Mouse (Mus musculus) ES-Bruce4 (cell line): ENCODE measurements around the gene S100b. TPM values are rescaled to one million over a fixed set of nuclear protein-coding genes. Genes with fewer than 3 reads are reported as not detected.

Experiments used
- H3K27ac ChIP-seq: 2 replicates; pipeline ENCODE4 v1.5.1; 2012; ENCODE audit warnings: low read length, inconsistent platforms; ENCODE audit not compliant: insufficient read depth
- H3K27me3 ChIP-seq: 2 replicates; pipeline ENCODE4 v1.6.1; 2012; ENCODE audit warnings: mild to moderate bottlenecking, low read length, inconsistent platforms; ENCODE audit not compliant: control insufficient read depth, poor library complexity, insufficient read depth, severe bottlenecking
- H3K36me3 ChIP-seq: 2 replicates; pipeline ENCODE4 v1.6.1; 2012; ENCODE audit warnings: inconsistent platforms, mild to moderate bottlenecking, low read length, moderate library complexity; ENCODE audit not compliant: control insufficient read depth, poor library complexity, insufficient read depth, severe bottlenecking
- H3K4me1 ChIP-seq: one replicate; pipeline ENCODE4 v1.8.1; 2011; ENCODE audit warnings: low read length; ENCODE audit not compliant: control insufficient read depth, insufficient read depth
- H3K4me3 ChIP-seq: 2 replicates; pipeline ENCODE4 v1.5.1; 2011; ENCODE audit warnings: low read depth, mild to moderate bottlenecking, low read length
- H3K9ac ChIP-seq: 2 replicates; pipeline ENCODE4 v1.6.1; 2012; ENCODE audit warnings: low read depth, mild to moderate bottlenecking, inconsistent platforms; ENCODE audit not compliant: poor library complexity, severe bottlenecking
- H3K9me3 ChIP-seq: replicated peaks from 2 replicates; pipeline ENCODE4 v1.6.1; 2012; ENCODE audit warnings: mild to moderate bottlenecking, low read length, inconsistent platforms; ENCODE audit not compliant: control insufficient read depth, poor library complexity, insufficient read depth, severe bottlenecking
- CTCF ChIP-seq: IDR thresholded peaks from one replicate; pipeline ENCODE4 v1.8.1; 2011; ENCODE audit warnings: low read depth, low read length
- EP300 ChIP-seq: IDR thresholded peaks from 2 replicates; pipeline ENCODE4 v1.6.1; 2011; ENCODE audit warnings: low read depth, low read length; ENCODE audit not compliant: insufficient read depth
- POLR2A ChIP-seq: IDR thresholded peaks from one replicate; pipeline ENCODE4 v1.8.1; 2011; ENCODE audit warnings: low read length; ENCODE audit not compliant: insufficient read depth
- polyA plus RNA-seq: library from polyadenylated mRNA; stranded (reverse); fragments of >200 nt; gene quantifications from 2 replicates; pipeline ENCODE4 v1.2.4, GENCODE M21; 2011; ENCODE audit warnings: low read depth; ENCODE audit not compliant: missing spikeins, insufficient read depth, insufficient read length

Gene S100b
- polyA plus RNA-seq, 1 experiment: not detected

DNA sequence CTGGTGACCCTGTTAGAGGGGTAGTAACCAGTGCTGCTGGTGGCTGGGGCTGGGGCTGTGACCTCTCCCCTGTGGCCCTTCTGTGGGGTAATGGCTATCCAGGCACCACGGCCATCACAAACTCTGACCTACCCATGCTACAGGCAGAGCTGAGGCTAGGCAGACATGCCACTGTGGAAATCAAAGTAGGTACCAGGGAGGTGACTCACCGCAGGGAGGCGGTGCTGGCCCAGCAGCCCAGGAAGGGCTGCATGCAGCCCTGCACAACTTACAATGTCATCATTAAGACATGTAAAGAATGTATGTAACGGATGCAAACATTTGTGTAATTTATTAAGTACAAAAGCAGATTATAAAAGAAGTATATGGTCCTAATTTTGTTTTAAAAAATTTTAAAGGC is 8.8 kb downstream of the S100b start:
- H3K9ac ChIP-seq: no peak overlapping the region
- no peak overlapping the region for H3K4me3 ChIP-seq
- no peak overlapping the region for H3K27ac ChIP-seq
- H3K4me1 ChIP-seq: no peaks in the 10 kb centered on the region
- H3K36me3 ChIP-seq: no peaks in the 10 kb centered on the region
- H3K9me3 ChIP-seq: no peaks in the 10 kb centered on the region
- no peak for TF ChIP-seq POLR2A
- TF ChIP-seq CTCF: no peak
- TF ChIP-seq EP300: no peak
- no peaks in the 10 kb centered on the region for H3K27me3 ChIP-seq

DNA sequence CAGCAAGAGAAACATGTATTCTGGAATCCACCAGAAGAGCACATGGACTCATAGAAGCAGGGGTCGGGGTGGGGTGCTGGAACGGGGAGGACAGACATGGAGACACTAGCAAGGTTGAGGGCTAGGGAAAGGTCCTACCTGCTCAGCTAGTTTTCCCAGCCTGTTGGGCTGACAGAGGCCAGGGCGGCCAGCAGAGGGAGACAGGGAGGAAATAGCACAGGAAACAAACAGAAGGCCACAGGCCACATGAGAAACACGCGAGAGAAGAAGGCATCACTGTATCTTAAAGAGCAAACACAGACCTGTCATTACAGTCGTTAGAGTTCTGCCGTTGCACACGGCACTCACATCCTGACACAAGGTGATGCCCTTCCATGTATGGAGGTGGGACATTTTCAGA is 17.6 kb downstream of the S100b start:
- H3K36me3 ChIP-seq: no peaks in the 10 kb centered on the region
- no peak for TF ChIP-seq POLR2A
- peak; percentile 80 for TF ChIP-seq CTCF
- TF ChIP-seq EP300: no peak

DNA sequence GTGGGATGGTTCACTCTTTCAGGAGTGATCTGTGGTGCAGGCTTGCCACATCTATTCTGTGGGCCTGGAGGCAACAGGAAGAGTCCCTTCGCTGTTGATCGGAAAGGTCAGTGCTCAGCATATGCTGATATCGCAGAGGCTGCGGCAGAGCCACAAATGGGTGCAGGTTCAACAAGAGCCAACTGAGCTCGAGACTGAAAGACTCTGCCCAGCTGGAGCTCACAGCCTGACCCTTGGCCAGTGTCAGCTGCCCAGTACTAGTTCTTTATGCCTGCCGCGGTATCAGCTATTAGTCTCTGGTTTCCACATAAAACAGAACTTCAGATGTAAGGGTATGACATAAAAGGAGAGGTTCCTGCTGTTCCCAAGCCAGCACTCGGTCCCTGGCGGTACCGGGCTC is 21.6 kb downstream of the S100b start:
- Histone ChIP-seq H3K27ac (no peak overlapping the region), H3K9ac (no peak overlapping the region), H3K36me3 (no peaks in the 10 kb centered on the region), H3K9me3 (no peaks in the 10 kb centered on the region), H3K4me1 (no peaks in the 10 kb centered on the region), H3K27me3 (no peaks in the 10 kb centered on the region), H3K4me3 (no peak overlapping the region)
- no peak for TF ChIP-seq EP300
- no peak for TF ChIP-seq CTCF
- TF ChIP-seq POLR2A: no peak

More for the DNA sequence above, 17.6 kb downstream of the S100b start:
- no peak overlapping the region for H3K4me3 ChIP-seq
- no peaks in the 10 kb centered on the region for H3K4me1 ChIP-seq
- no peak overlapping the region for H3K9ac ChIP-seq
- no peak overlapping the region for H3K27ac ChIP-seq
- no peaks in the 10 kb centered on the region for H3K27me3 ChIP-seq
- no peaks in the 10 kb centered on the region for H3K9me3 ChIP-seq

DNA sequence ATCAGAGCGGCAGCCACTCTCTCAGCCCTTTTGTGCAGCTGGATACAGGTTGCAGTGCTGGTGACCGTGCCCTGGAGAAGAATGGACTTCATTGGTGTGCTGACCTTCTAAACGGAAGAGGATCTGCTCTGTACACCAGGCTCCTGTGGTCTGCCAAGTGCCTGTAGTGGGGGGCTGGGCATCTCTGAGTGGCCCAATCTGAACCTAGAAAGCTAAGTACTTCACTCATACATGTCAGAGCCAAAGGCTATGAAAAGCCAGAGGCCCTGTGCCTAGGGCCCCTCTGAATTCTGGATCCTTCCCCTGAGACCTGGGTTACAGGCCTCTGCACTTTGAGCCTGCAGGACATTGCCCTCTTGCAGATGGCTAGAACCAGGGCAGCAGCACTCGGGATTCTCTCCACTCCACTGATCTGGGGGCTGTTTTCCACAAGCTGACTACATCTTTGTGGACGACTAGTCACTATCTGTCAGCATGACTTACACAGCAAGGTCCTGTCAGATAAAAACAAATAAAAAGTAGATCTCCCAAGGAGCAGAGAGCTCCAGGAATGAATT is 25.0 kb downstream of the S100b start:
- no peaks in the 10 kb centered on the region for H3K9me3 ChIP-seq
- no peak overlapping the region for H3K4me3 ChIP-seq
- no peak overlapping the region for H3K27ac ChIP-seq
- no peak overlapping the region for H3K9ac ChIP-seq
- no peaks in the 10 kb centered on the region for H3K27me3 ChIP-seq
- no peaks in the 10 kb centered on the region for H3K36me3 ChIP-seq
- TF ChIP-seq EP300 (no peak), CTCF (no peak), POLR2A (no peak)
- no peaks in the 10 kb centered on the region for H3K4me1 ChIP-seq

DNA sequence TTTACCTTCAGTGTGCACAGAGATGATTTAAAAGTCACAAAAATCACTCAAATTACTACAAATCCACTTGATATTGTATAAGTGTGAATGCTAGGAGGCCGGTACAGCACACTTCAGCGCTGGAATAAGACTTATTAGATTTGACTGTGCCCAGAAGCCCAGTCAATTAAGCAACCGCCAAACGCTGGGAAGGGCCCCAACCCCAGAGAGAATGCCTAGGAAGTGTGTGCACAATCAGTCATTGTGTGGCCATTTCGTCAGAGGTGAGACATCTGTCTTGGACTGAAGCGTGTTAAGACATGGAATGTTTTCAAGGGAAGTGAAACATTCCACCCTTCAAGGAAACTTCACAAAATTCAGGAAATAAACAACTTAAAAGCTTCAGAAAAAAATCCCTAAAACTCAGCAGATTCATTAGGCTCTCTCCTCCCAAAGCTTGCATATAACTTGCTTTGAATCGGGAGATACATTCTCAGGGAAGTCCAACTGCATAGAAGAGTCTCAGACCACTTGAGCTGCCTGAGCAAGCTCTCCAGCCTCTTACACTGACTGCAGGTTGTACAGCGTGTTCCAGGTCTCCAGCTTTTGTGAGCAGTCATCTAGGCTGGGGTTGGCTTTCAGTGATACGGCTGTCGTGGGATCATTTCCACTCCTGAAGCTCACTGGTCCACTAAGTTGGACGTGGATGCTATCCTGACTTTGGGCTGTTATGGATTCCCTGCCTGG is 34.8 kb downstream of the S100b start:
- Histone ChIP-seq H3K9ac (no peak overlapping the region), H3K27me3 (no peaks in the 10 kb centered on the region), H3K4me1 (no peaks in the 10 kb centered on the region), H3K9me3 (no peaks in the 10 kb centered on the region), H3K27ac (no peak overlapping the region), H3K36me3 (no peaks in the 10 kb centered on the region), H3K4me3 (no peak overlapping the region)
- TF ChIP-seq EP300 (no peak), POLR2A (no peak), CTCF (no peak)

DNA sequence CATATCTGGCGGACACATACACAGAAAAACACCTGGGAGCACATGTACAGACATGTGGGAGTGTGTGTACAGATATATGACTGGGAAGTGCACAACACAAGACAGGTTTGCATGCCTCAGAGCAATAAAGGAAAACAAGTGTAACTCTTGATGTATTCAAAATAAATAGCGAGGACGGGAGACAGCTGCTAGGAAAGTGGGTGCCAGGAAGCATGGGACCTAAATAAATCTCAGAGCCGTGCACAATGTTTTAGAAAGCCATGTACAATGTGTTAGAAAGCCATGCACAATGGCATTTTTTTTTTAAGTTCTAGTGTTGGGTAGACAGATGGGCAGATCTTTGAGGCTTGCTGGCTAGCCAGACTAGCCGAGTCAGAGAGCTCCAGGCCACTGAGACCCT is 35.4 kb downstream of the S100b start:
- no peaks in the 10 kb centered on the region for H3K36me3 ChIP-seq

More for the DNA sequence above, 35.4 kb downstream of the S100b start:
- TF ChIP-seq EP300 (no peak), CTCF (no peak), POLR2A (no peak)
- H3K9me3 ChIP-seq: no peaks in the 10 kb centered on the region
- H3K27ac ChIP-seq: no peak overlapping the region
- H3K9ac ChIP-seq: no peak overlapping the region
- no peaks in the 10 kb centered on the region for H3K27me3 ChIP-seq
- H3K4me1 ChIP-seq: no peaks in the 10 kb centered on the region
- H3K4me3 ChIP-seq: no peak overlapping the region
